Mouse (Mus musculus) forebrain, embryonic 10.5 days (tissue): ENCODE data around the gene Bcam. TPM values are rescaled to one million over a fixed set of nuclear protein-coding genes. Genes with fewer than 3 reads are reported as not detected.

Source experiments
- DNase-seq: peaks from one replicate; pipeline ENCODE4 v3.0.0-alpha.2; 2017; ENCODE audit warnings: low spot score; ENCODE audit errors: extremely low spot score
- H3K27ac ChIP-seq: fragments of 300-500 bp; sonication (generic); 2 replicates; pipeline ENCODE4 v1.5.1; 2016; ENCODE audit warnings: mild to moderate bottlenecking
- H3K27me3 ChIP-seq: fragments of 300-500 bp; sonication (generic); 2 replicates; pipeline ENCODE4 v1.6.1; 2016; ENCODE audit warnings: mild to moderate bottlenecking; ENCODE audit not compliant: poor library complexity, severe bottlenecking
- H3K36me3 ChIP-seq: fragments of 300-500 bp; sonication (generic); replicated peaks from 2 replicates; pipeline ENCODE4 v1.6.1; 2016; ENCODE audit warnings: mild to moderate bottlenecking, moderate library complexity
- H3K4me1 ChIP-seq: fragments of 300-500 bp; sonication (generic); 2 replicates; pipeline ENCODE4 v1.6.1; 2016
- H3K4me3 ChIP-seq: fragments of 300-500 bp; sonication (generic); 2 replicates; pipeline ENCODE4 v1.5.1; 2016; ENCODE audit warnings: mild to moderate bottlenecking, moderate library complexity
- H3K9me3 ChIP-seq: fragments of 300-500 bp; sonication (generic); 2 replicates; pipeline ENCODE4 v1.6.1; 2016; ENCODE audit warnings: mild to moderate bottlenecking, moderate library complexity
- WGBS: fragments of 180-500 bp; shearing (Covaris S2); methylation state at CpG from one replicate; pipeline ENCODE4 v1.1.7; 2016; 5-methylcytosine and 5-hydroxymethylcytosine counted together
- polyA plus RNA-seq: library from polyadenylated mRNA; unstranded; fragments of >200 nt; fragmentation: Nextera tagmentation; extraction: Ambion mirVana; gene quantifications from 2 replicates; pipeline ENCODE4 v1.2.1, GENCODE M21; 2016

Bcam gene
- polyA plus RNA-seq, 1 experiment from 2014 or later: 33.1 TPM

- Histone ChIP-seq H3K9me3 (peaks cover 14% of the 10 kb centered on the region), H3K4me1 (peaks cover 9% of the 10 kb centered on the region), H3K36me3 (no peaks in the 10 kb centered on the region), H3K27me3 (no peaks in the 10 kb centered on the region), H3K27ac (no peak overlapping the region), H3K4me3 (no peak overlapping the region)
- WGBS: 91% methylated on average over 7 of the region's 7 CpGs
- DNase-seq: no peak
Observed at GRCm38 (mm10) chr7:19781741-19782140, 10.9 kb upstream of the Bcam start.

- Histone ChIP-seq H3K27ac (no peak overlapping the region), H3K4me3 (no peak overlapping the region), H3K36me3 (no peaks in the 10 kb centered on the region), H3K9me3 (peaks cover 14% of the 10 kb centered on the region), H3K27me3 (no peaks in the 10 kb centered on the region), H3K4me1 (0 out of 2 replicates have a peak, but pooled peaks cover under 1% of the 10 kb centered on the region)
- DNase-seq: no peak
- 82% methylated on average over 4 of the region's 4 CpGs for WGBS
Observed at GRCm38 (mm10) chr7:19779903-19780302, 9.1 kb upstream of the Bcam start.

GRCm38 (mm10) chr7:19778645-19779044 lies 7.8 kb upstream of the Bcam start:
- Histone ChIP-seq H3K27me3 (no peaks in the 10 kb centered on the region), H3K4me3 (no peak overlapping the region), H3K4me1 (no peaks in the 10 kb centered on the region), H3K27ac (no peak overlapping the region), H3K9me3 (peaks cover 14% of the 10 kb centered on the region), H3K36me3 (no peaks in the 10 kb centered on the region)
- no peak for DNase-seq
- 89% methylated on average over 8 of the region's 8 CpGs for WGBS

GRCm38 (mm10) chr7:19777049-19777723 lies 6.4 kb upstream of the Bcam start:
- DNase-seq: no peak
- Histone ChIP-seq H3K9me3 (peaks cover 10% of the 10 kb centered on the region), H3K4me3 (no peak overlapping the region), H3K4me1 (no peaks in the 10 kb centered on the region), H3K36me3 (no peaks in the 10 kb centered on the region), H3K27me3 (peaks cover 4% of the 10 kb centered on the region), H3K27ac (no peak overlapping the region)
- WGBS: 90% methylated on average over 11 of the region's 11 CpGs

DNA sequence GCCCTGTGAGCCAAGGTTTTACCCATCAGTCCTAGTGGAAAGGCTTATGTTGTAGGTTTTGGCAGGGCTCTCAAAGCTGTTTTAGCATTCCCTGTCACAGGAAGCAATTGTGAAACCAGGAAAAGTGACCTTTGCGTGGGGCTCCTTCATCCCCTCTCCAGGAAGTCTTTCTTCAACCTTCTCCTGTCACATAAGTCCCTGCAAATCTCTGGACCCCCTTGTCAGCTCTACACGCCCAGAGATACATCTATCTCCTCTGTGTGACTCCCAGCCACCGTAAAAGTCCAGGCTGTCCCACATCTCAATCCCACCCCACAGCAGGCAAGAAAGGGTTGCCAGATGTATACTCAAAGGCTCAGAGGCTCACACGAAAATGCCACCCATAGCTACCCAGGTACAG lies 866 bp upstream of the Bcam start:
- DNase-seq: no peak
- Histone ChIP-seq H3K9me3 (no peaks in the 10 kb centered on the region), H3K36me3 (no peaks in the 10 kb centered on the region), H3K27ac (peak overlapping the region; percentile 81), H3K27me3 (peaks cover 46% of the 10 kb centered on the region), H3K4me3 (peak overlapping the region; percentile 53; the same call in 1 of the 2 replicates), H3K4me1 (peaks cover 38% of the 10 kb centered on the region)
- WGBS: 58% methylated on average over 4 of the region's 4 CpGs

GRCm38 (mm10) chr7:19770375-19770754 lies 451 bp downstream of the Bcam start:
- Histone ChIP-seq H3K27me3 (peaks cover 46% of the 10 kb centered on the region), H3K4me3 (peak overlapping the region; percentile 53), H3K36me3 (peaks cover 4% of the 10 kb centered on the region; the same call in 1 of the 2 replicates), H3K9me3 (no peaks in the 10 kb centered on the region), H3K27ac (peak overlapping the region; percentile 81), H3K4me1 (peaks cover 38% of the 10 kb centered on the region)
- WGBS: under 1% methylated on average over 28 of the region's 28 CpGs
- DNase-seq: peak; percentile 84

GRCm38 (mm10) chr7:19769434-19770374 lies 1.1 kb downstream of the Bcam start:
- Histone ChIP-seq H3K36me3 (peaks cover 8% of the 10 kb centered on the region; the same call in 1 of the 2 replicates), H3K4me1 (peaks cover 38% of the 10 kb centered on the region), H3K27ac (peak overlapping the region; percentile 81), H3K9me3 (no peaks in the 10 kb centered on the region), H3K4me3 (peak overlapping the region; percentile 53), H3K27me3 (peaks cover 46% of the 10 kb centered on the region)
- 8% methylated on average over 16 of the region's 16 CpGs for WGBS
- no peak for DNase-seq

GRCm38 (mm10) chr7:19769001-19769400 lies 1.8 kb downstream of the Bcam start:
- no peak for DNase-seq
- Histone ChIP-seq H3K4me3 (peak overlapping the region; percentile 53), H3K4me1 (peaks cover 38% of the 10 kb centered on the region), H3K27me3 (peaks cover 46% of the 10 kb centered on the region), H3K9me3 (0 out of 2 replicates have a peak, but pooled peaks cover 2% of the 10 kb centered on the region), H3K27ac (no peak overlapping the region), H3K36me3 (peaks cover 15% of the 10 kb centered on the region)
- 28% methylated on average over 4 of the region's 4 CpGs for WGBS

GRCm38 (mm10) chr7:19768251-19768650 lies 2.6 kb downstream of the Bcam start:
- H3K27ac ChIP-seq: no peak overlapping the region
- WGBS: 67% methylated on average over 14 of the region's 14 CpGs
- peak overlapping the region; percentile 53; the same call in 1 of the 2 replicates for H3K4me3 ChIP-seq

DNA sequence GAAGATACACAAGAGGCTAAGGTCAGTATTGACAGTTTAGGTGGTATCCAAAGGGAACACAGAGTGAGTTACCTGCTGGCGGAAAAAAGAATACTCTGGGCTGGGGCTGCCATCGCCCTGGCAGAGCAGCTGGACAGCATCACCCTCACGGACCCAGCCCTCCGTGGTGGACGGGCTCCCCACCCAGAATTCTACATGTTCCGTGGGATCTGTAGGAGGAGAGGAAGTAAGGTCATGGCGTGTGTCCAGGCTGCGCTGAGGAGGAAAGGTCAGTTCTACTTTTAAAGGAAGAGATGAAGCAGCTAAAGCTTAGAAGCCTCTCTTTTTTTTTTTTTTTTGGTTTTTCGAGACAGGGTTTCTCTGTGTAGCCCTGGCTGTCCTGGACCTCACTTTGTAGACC lies 6.2 kb downstream of the Bcam start:
- 91% methylated on average over 9 of the region's 9 CpGs for WGBS
- no peak for DNase-seq
- no peak overlapping the region for H3K27ac ChIP-seq
- H3K4me1 ChIP-seq: peaks cover 15% of the 10 kb centered on the region
- peaks cover 27% of the 10 kb centered on the region for H3K36me3 ChIP-seq
- peaks cover 16% of the 10 kb centered on the region for H3K27me3 ChIP-seq
- H3K4me3 ChIP-seq: no peak overlapping the region
- H3K9me3 ChIP-seq: 0 out of 2 replicates have a peak, but pooled peaks cover 4% of the 10 kb centered on the region

More at GRCm38 (mm10) chr7:19768251-19768650, 2.6 kb downstream of the Bcam start:
- Histone ChIP-seq H3K4me1 (peaks cover 38% of the 10 kb centered on the region), H3K9me3 (0 out of 2 replicates have a peak, but pooled peaks cover 2% of the 10 kb centered on the region), H3K27me3 (peaks cover 46% of the 10 kb centered on the region), H3K36me3 (peaks cover 22% of the 10 kb centered on the region)
- DNase-seq: no peak

- H3K36me3 ChIP-seq: peaks cover 29% of the 10 kb centered on the region
- 91% methylated on average over 13 of the region's 13 CpGs for WGBS
Observed at GRCm38 (mm10) chr7:19763829-19764477, 6.9 kb downstream of the Bcam start.

GRCm38 (mm10) chr7:19762283-19762682 lies 8.5 kb downstream of the Bcam start:
- 0 out of 2 replicates have a peak, but pooled peaks cover 4% of the 10 kb centered on the region for H3K9me3 ChIP-seq
- H3K4me1 ChIP-seq: no peaks in the 10 kb centered on the region
- no peak for DNase-seq
- peaks cover 40% of the 10 kb centered on the region for H3K36me3 ChIP-seq
- no peaks in the 10 kb centered on the region for H3K27me3 ChIP-seq
- H3K27ac ChIP-seq: no peak overlapping the region
- WGBS: 95% methylated on average over 11 of the region's 11 CpGs
- H3K4me3 ChIP-seq: no peak overlapping the region

More at GRCm38 (mm10) chr7:19763829-19764477, 6.9 kb downstream of the Bcam start:
- Histone ChIP-seq H3K9me3 (0 out of 2 replicates have a peak, but pooled peaks cover 4% of the 10 kb centered on the region), H3K4me3 (no peak overlapping the region), H3K4me1 (peaks cover 8% of the 10 kb centered on the region), H3K27ac (no peak overlapping the region), H3K27me3 (peaks cover 10% of the 10 kb centered on the region)
- DNase-seq: no peak
